Mouse (Mus musculus): Measurements from ENCODE around the gene Gm20388. TPM values are rescaled to one million over a fixed set of nuclear protein-coding genes. Genes with fewer than 3 reads are reported as not detected.

Gene Gm20388
- polyA plus RNA-seq, 1 experiment from 2014 or later, result not detected

DNA sequence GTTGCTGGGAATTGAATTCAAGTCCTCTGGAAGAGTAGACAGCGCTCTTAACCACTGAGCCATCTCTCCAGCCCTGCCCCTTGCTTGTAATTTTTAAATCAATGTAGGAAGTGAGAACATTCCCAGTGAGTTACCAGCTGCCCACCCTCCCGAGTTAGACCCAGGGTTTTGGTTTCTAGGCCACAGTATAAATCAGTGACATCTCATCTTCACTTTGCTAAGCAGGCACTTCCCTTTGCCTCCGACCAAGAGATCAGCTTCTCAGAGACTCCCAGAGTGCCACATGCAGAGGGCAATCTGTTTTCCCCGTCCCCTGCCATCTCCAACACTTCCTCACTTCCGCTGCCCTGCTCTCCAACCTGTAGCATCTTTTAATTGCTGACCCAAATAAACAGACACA lies 3987.9 kb downstream of the Gm20388 start:
- H3K4me3 ChIP-seq (replicated peaks; ENCODE audit: low read length), result no peak overlapping the region
- H3K27me3 ChIP-seq (ENCODE audit: control insufficient read depth, insufficient read depth, low read length), result peaks cover 29% of the 10 kb centered on the region
- H3K27ac ChIP-seq, result no peak overlapping the region
- DNase-seq (ENCODE audit: low spot score) (no peak), ATAC-seq (ENCODE audit: low FRiP score) (no peak)
- H3K4me1 ChIP-seq (replicated peaks; ENCODE audit: control insufficient read depth, insufficient read depth, low read length), result no peaks in the 10 kb centered on the region
- no peak overlapping the region for H3K4me2 ChIP-seq (replicated peaks)
- 92% methylated on average over 5 of the region's 5 CpGs for WGBS
- H3K9ac ChIP-seq, result no peak overlapping the region
- no peaks in the 10 kb centered on the region for H3K9me3 ChIP-seq (ENCODE audit: control insufficient read depth, low read length)
- H3K36me3 ChIP-seq (replicated peaks; ENCODE audit: control insufficient read depth, insufficient read depth), result peaks cover 34% of the 10 kb centered on the region

DNA sequence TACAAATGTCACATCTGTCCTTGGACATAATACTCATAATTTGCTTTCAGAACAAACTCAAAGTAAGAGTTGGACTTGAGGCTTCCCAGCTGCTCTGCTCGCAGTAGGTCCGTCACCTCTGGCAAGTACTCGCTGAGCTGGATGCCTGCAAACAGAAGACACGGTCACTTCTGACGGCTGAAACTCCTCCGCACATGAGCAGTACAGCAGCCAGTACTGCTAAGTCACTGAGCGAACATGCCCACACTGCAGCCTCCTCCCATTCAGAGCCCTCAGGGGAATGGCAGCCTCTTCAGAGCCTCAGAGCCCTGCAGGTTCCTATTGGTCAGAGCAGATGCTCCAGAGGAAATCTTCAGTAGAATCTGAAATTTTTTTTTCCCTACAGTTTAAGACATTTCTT lies 3988.7 kb downstream of the Gm20388 start:
- Histone ChIP-seq H3K4me3 (replicated peaks; ENCODE audit: low read length) (no peak overlapping the region), H3K4me2 (replicated peaks) (no peak overlapping the region), H3K27me3 (ENCODE audit: control insufficient read depth, insufficient read depth, low read length) (peaks cover 21% of the 10 kb centered on the region), H3K4me1 (replicated peaks; ENCODE audit: control insufficient read depth, insufficient read depth, low read length) (no peaks in the 10 kb centered on the region), H3K9me3 (ENCODE audit: control insufficient read depth, low read length) (no peaks in the 10 kb centered on the region), H3K36me3 (replicated peaks; ENCODE audit: control insufficient read depth, insufficient read depth) (peaks cover 42% of the 10 kb centered on the region), H3K9ac (no peak overlapping the region), H3K27ac (no peak overlapping the region)
- 90% methylated on average over 7 of the region's 7 CpGs for WGBS
- ATAC-seq (ENCODE audit: low FRiP score) (no peak), DNase-seq (ENCODE audit: low spot score) (no peak)

DNA sequence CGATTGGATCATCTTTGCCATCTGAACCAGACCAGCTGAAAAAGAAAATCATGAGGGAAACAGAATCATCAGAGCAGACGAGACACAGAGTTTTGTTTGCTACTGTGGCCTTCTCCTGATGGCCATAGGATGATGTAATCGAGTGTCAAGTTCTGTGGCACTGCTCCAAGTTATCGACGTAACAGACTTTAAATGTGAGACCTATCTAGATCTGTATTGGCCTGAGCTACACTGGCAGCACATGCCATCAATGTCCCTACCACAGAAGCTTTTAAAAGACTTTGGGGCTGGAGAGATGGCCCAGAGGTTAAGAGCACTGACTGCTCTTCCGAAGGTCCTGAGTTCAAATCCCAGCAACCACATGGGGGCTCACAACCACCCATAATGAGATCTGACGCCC lies 3992.0 kb downstream of the Gm20388 start:
- no peak for DNase-seq (ENCODE audit: low spot score)
- 88% methylated on average over 7 of the region's 7 CpGs for WGBS
- Histone ChIP-seq H3K9ac (no peak overlapping the region), H3K27me3 (ENCODE audit: control insufficient read depth, insufficient read depth, low read length) (no peaks in the 10 kb centered on the region), H3K4me2 (replicated peaks) (no peak overlapping the region), H3K4me3 (replicated peaks; ENCODE audit: low read length) (no peak overlapping the region), H3K9me3 (ENCODE audit: control insufficient read depth, low read length) (no peaks in the 10 kb centered on the region), H3K36me3 (replicated peaks; ENCODE audit: control insufficient read depth, insufficient read depth) (peaks cover 70% of the 10 kb centered on the region), H3K27ac (no peak overlapping the region), H3K4me1 (replicated peaks; ENCODE audit: control insufficient read depth, insufficient read depth, low read length) (no peaks in the 10 kb centered on the region)
- ATAC-seq (ENCODE audit: low FRiP score), result no peak

DNA sequence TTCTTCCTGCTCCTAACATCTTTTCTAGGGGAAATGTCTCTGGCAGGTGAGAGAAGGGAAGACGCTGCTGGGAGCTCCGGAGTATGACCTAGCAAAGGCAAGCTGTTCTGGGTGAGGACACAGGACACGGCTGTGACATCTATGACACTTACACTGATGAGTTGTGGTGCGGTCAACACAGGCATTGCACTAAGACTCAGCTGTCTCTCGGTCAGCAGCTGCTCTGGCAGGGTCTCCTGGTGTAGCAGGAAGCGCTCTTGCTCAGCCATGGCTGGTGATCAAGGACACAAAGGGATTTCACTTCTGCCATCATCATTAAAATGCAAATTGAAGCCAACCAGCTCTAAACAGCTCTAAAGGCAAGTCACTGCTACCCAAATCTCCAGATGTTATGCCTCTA lies 3997.0 kb downstream of the Gm20388 start:
- DNase-seq (ENCODE audit: low spot score), result no peak
- no peaks in the 10 kb centered on the region for H3K4me1 ChIP-seq (replicated peaks; ENCODE audit: control insufficient read depth, insufficient read depth, low read length)
- no peaks in the 10 kb centered on the region for H3K9me3 ChIP-seq (ENCODE audit: control insufficient read depth, low read length)
- H3K27me3 ChIP-seq (ENCODE audit: control insufficient read depth, insufficient read depth, low read length), result no peaks in the 10 kb centered on the region
- peaks cover 90% of the 10 kb centered on the region for H3K36me3 ChIP-seq (replicated peaks; ENCODE audit: control insufficient read depth, insufficient read depth)
- WGBS, result 84% methylated on average over 6 of the region's 6 CpGs
- ATAC-seq (ENCODE audit: low FRiP score), result no peak
- H3K4me2 ChIP-seq (replicated peaks), result no peak overlapping the region
- H3K27ac ChIP-seq, result no peak overlapping the region
- H3K9ac ChIP-seq, result no peak overlapping the region
- H3K4me3 ChIP-seq (replicated peaks; ENCODE audit: low read length), result no peak overlapping the region

DNA sequence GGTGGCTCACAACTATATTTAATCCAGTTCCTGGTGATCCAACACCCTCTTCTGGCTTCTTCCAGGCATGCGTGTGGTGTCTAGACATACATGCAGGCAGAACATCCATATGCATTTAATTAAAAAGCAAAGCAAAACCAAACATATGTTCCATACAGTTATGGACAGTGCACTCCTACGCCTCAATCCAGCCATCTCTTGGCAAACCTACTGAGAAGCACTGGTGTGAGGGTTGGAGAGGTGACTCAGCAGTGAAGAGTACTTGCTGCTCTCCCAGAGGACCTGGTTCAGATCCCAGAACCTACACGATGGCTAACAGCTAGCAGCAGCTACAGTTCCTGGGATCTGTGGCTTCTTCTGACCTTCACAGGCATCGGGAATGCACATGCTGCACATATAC lies 4001.6 kb downstream of the Gm20388 start:
- Histone ChIP-seq H3K4me2 (replicated peaks) (no peak overlapping the region), H3K9me3 (ENCODE audit: control insufficient read depth, low read length) (no peaks in the 10 kb centered on the region), H3K27me3 (ENCODE audit: control insufficient read depth, insufficient read depth, low read length) (no peaks in the 10 kb centered on the region), H3K4me3 (replicated peaks; ENCODE audit: low read length) (no peak overlapping the region), H3K27ac (no peak overlapping the region), H3K36me3 (replicated peaks; ENCODE audit: control insufficient read depth, insufficient read depth) (peaks cover 93% of the 10 kb centered on the region), H3K4me1 (replicated peaks; ENCODE audit: control insufficient read depth, insufficient read depth, low read length) (no peaks in the 10 kb centered on the region), H3K9ac (no peak overlapping the region)
- DNase-seq (ENCODE audit: low spot score) (no peak), ATAC-seq (ENCODE audit: low FRiP score) (no peak)
- 97% methylated on average over 4 of the region's 4 CpGs for WGBS

DNA sequence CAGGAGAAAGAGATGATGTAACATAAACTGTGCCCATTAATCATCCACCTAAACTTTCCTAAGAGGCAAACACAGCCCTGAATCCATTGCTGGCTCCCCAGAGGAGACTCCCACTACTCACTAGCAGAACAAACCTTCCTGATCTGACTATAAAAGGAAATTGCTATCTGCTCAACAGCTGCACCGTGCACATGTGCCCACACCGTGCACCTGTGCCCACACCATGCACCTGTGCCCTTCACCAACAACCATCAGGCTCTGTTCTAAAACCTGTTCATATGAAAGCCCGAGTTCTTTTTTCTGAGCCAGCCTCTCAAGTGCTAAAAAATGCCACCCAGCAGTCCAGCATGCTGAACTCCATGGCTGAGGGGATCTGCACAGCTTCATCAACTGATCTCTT lies 4004.0 kb downstream of the Gm20388 start:
- H3K4me1 ChIP-seq (replicated peaks; ENCODE audit: control insufficient read depth, insufficient read depth, low read length), result no peaks in the 10 kb centered on the region
- no peak overlapping the region for H3K4me3 ChIP-seq (replicated peaks; ENCODE audit: low read length)
- H3K9ac ChIP-seq, result no peak overlapping the region
- H3K4me2 ChIP-seq (replicated peaks), result no peak overlapping the region
- H3K27me3 ChIP-seq (ENCODE audit: control insufficient read depth, insufficient read depth, low read length), result no peaks in the 10 kb centered on the region
- ATAC-seq (ENCODE audit: low FRiP score) (no peak), DNase-seq (ENCODE audit: low spot score) (no peak)
- no peak overlapping the region for H3K27ac ChIP-seq
- WGBS, result 96% methylated on average over 3 of the region's 3 CpGs
- no peaks in the 10 kb centered on the region for H3K9me3 ChIP-seq (ENCODE audit: control insufficient read depth, low read length)
- peaks cover 97% of the 10 kb centered on the region for H3K36me3 ChIP-seq (replicated peaks; ENCODE audit: control insufficient read depth, insufficient read depth)

DNA sequence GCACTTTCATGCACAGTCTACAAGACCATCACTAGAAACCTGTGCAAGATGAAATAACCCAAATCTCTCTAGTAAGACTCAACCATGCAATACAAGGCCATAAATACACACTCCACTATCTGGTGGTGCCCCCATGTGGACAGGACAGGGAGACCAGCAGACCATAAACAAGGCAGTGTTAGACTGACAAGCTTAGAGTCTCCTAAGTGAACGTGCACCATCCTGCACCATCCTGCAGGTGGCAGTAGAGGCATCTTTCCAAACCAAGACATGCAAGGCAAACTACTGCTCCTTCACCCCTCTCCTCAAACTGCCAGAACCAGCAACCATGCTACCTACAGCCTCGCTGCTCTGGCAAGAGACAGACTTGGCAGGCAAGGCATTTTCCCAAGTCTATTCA lies 4014.1 kb downstream of the Gm20388 start:
- H3K4me2 ChIP-seq (replicated peaks), result no peak overlapping the region
- H3K4me3 ChIP-seq (replicated peaks; ENCODE audit: low read length), result no peak overlapping the region
- peaks cover 80% of the 10 kb centered on the region for H3K36me3 ChIP-seq (replicated peaks; ENCODE audit: control insufficient read depth, insufficient read depth)
- DNase-seq (ENCODE audit: low spot score) (peak; percentile 79), ATAC-seq (ENCODE audit: low FRiP score) (no peak; the same call in 1 of the 2 replicates)
- H3K9ac ChIP-seq, result no peak overlapping the region
- WGBS, result 27% methylated on average over 2 of the region's 2 CpGs
- no peak overlapping the region for H3K27ac ChIP-seq
- no peaks in the 10 kb centered on the region for H3K27me3 ChIP-seq (ENCODE audit: control insufficient read depth, insufficient read depth, low read length)
- no peaks in the 10 kb centered on the region for H3K9me3 ChIP-seq (ENCODE audit: control insufficient read depth, low read length)
- H3K4me1 ChIP-seq (replicated peaks; ENCODE audit: control insufficient read depth, insufficient read depth, low read length), result no peaks in the 10 kb centered on the region

DNA sequence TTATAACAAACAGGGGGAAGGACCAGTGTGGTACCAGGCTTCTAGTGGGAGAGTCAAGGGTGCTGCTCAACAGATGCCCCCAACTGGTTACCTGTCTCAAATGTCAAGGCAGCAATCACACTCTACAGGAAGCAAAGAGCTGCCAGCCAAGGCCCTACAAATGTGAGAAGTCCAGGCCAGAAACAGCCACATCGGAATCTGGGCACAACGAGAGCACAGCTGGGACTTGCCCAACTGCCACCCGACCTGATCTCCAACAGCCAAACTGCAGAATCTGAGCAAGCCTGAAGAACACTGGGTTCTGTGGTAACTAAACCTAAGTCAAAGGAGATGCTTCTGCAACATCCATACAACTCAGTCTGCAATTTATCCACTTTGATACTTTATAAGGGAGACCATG lies 4015.0 kb downstream of the Gm20388 start:
- ATAC-seq (ENCODE audit: low FRiP score), result no peak
- DNase-seq (ENCODE audit: low spot score), result no peak
- Histone ChIP-seq H3K36me3 (replicated peaks; ENCODE audit: control insufficient read depth, insufficient read depth) (peaks cover 76% of the 10 kb centered on the region), H3K4me2 (replicated peaks) (no peak overlapping the region), H3K27me3 (ENCODE audit: control insufficient read depth, insufficient read depth, low read length) (no peaks in the 10 kb centered on the region), H3K9ac (no peak overlapping the region), H3K4me1 (replicated peaks; ENCODE audit: control insufficient read depth, insufficient read depth, low read length) (no peaks in the 10 kb centered on the region), H3K9me3 (ENCODE audit: control insufficient read depth, low read length) (no peaks in the 10 kb centered on the region), H3K27ac (no peak overlapping the region), H3K4me3 (replicated peaks; ENCODE audit: low read length) (no peak overlapping the region)
- WGBS, result 96% methylated on average over 3 of the region's 3 CpGs

DNA sequence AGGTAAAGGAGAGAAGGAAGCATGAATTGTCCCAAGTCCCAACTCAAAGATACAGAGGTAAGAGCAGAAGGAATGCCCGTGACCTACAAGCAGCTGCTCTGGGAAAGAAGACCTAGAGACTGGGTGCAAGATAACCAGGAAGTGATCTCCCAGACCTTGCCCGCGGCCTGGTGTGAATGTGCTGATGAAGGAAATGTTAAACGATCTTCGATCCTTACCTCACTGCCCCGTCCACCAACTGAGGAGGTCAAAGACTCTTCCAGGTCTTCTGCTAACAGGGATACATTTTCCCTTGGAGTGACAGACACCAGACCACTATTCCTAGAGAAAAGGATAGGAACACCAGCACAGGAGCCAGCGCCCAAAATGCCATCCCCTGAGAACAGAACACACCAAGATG lies 4018.4 kb downstream of the Gm20388 start:
- ATAC-seq (ENCODE audit: low FRiP score), result no peak
- no peak overlapping the region for H3K9ac ChIP-seq
- H3K27ac ChIP-seq, result no peak overlapping the region
- H3K4me2 ChIP-seq (replicated peaks), result no peak overlapping the region
- DNase-seq (ENCODE audit: low spot score), result no peak
- no peaks in the 10 kb centered on the region for H3K4me1 ChIP-seq (replicated peaks; ENCODE audit: control insufficient read depth, insufficient read depth, low read length)
- 97% methylated on average over 7 of the region's 7 CpGs for WGBS
- peaks cover 76% of the 10 kb centered on the region for H3K36me3 ChIP-seq (replicated peaks; ENCODE audit: control insufficient read depth, insufficient read depth)
- no peaks in the 10 kb centered on the region for H3K9me3 ChIP-seq (ENCODE audit: control insufficient read depth, low read length)
- H3K27me3 ChIP-seq (ENCODE audit: control insufficient read depth, insufficient read depth, low read length), result no peaks in the 10 kb centered on the region
- H3K4me3 ChIP-seq (replicated peaks; ENCODE audit: low read length), result no peak overlapping the region

DNA sequence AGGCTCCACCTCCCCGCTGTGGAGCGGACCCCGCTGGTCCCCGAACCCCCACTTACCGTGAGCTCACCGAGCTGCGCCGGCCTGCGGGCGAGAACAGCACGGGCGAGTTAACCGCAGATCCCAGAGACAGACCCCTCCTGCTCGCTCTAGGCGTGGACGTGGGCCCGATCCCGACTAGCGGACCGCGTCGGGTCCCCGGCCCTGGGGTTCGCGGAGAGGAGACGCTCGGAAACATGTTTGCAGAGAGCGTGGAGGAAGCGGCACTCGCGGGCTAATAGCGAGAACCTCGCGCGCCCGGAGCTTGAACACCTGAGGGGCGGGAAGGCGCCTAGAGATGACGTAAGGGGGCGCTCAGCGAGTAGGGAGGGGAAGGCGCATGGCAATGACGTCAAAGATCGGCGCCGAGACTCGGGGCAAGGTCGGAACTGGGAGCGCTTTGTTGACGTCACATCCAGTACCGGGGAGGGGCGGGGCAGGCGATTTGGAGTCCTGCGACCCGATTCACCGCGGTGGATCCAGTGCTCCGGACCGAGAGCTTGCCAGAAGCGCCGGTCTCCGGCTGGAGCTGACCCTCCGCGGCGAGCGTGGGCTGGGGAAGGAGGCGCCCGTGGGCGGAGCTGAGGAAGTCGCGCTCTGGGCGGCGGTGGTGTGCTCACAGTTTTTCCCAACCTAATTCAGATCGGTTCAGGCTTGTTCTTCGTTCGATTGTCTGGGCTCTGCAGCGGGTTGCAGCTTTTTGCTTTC lies 4038.5 kb downstream of the Gm20388 start, which contains the start of gene Nup133:
Gene Nup133 (minus strand): TSS at position 324 of the 744 bp plus-strand sequence.
- Histone ChIP-seq H3K27me3 (ENCODE audit: control insufficient read depth, insufficient read depth, low read length) (no peaks in the 10 kb centered on the region), H3K4me3 (replicated peaks; ENCODE audit: low read length) (peak within 1 kb of the TSS; percentile 65), H3K9ac (peak within 1 kb of the TSS; percentile 83), H3K36me3 (replicated peaks; ENCODE audit: control insufficient read depth, insufficient read depth) (peaks cover 42% of the 10 kb centered on the region), H3K9me3 (ENCODE audit: control insufficient read depth, low read length) (no peaks in the 10 kb centered on the region), H3K4me1 (replicated peaks; ENCODE audit: control insufficient read depth, insufficient read depth, low read length) (peaks cover 16% of the 10 kb centered on the region), H3K27ac (peak within 1 kb of the TSS; percentile 90), H3K4me2 (replicated peaks) (peak within 1 kb of the TSS; percentile 96)
- ATAC-seq (ENCODE audit: low FRiP score), result peak; percentile 88
- under 1% methylated on average over 77 of the region's 77 CpGs for WGBS
- peak; percentile 100 for DNase-seq (ENCODE audit: low spot score)
